Mouse (Mus musculus) stomach, adult 2 months (tissue): Measurements from ENCODE around the gene Ift20. TPM values are rescaled to one million over a fixed set of nuclear protein-coding genes. Genes with fewer than 3 reads are reported as not detected.

ENCODE experiments used
- polyA plus RNA-seq: library from polyadenylated mRNA; depleted of rRNA; stranded (reverse); fragments of >200 nt; gene quantifications from 2 replicates; pipeline ENCODE4 v1.2.3, GENCODE M21; 2012; rRNA removed

The Ift20 gene
- polyA plus RNA-seq = 53.2 and 57.5 TPM in 2 replicates

GRCm38 (mm10) chr11:78536080-78536689 is at the start of gene Ift20, which contains the start of gene Tnfaip1:
Ift20 (plus strand) TSS chr11:78536361.
Tnfaip1 (minus strand) TSS chr11:78536332.

GRCm38 (mm10) chr11:78497544-78498522 is 38.3 kb upstream of the Ift20 start, which contains the start of gene Sarm1:
Sarm1 (minus strand) TSS chr11:78497754.

GRCm38 (mm10) chr11:78499004-78499403 is 37.2 kb upstream of the Ift20 start, which contains the start of gene Vtn:
Vtn (plus strand) TSS chr11:78499091.

GRCm38 (mm10) chr11:78502909-78503650 is 33.1 kb upstream of the Ift20 start, which contains the start of gene Sebox:
Sebox (plus strand) TSS chr11:78503447.

GRCm38 (mm10) chr11:78512025-78512957 is 23.9 kb upstream of the Ift20 start, which contains the start of the genes Tmem199 and Poldip2:
Tmem199 (minus strand) TSS chr11:78512172.
Poldip2 (plus strand) TSS chr11:78512193.

GRCm38 (mm10) chr11:78550168-78551058 is 14.3 kb downstream of the Ift20 start, which contains the start of gene Tmem97:
Tmem97 (minus strand) TSS chr11:78550777.

Other genes with a start within 250 kb of the Ift20 start
- gene BC030499, start 245.5 kb upstream of the Ift20 start, polyA plus RNA-seq = 0.06 TPM in 2 replicates
- 2.4 and 4.1 TPM in 2 replicates for gene Spag5, start 234.8 kb upstream of the Ift20 start, polyA plus RNA-seq
- 5.7 and 6.7 TPM in 2 replicates for gene Aldoc, start 213.4 kb upstream of the Ift20 start, polyA plus RNA-seq
- gene Pigs, start 207.9 kb upstream of the Ift20 start, polyA plus RNA-seq = 35.8 and 40.6 TPM in 2 replicates
- 13.9 and 17.0 TPM in 2 replicates for gene Unc119, start 192.9 kb upstream of the Ift20 start, polyA plus RNA-seq
- 1.5 and 1.9 TPM in 2 replicates for gene Foxn1, start 149.8 kb upstream of the Ift20 start, polyA plus RNA-seq
- gene Slc13a2, start 114.1 kb upstream of the Ift20 start, polyA plus RNA-seq = 0.03 TPM in 2 replicates
- 11.8 and 16.8 TPM in 2 replicates for gene Slc46a1, start 70.7 kb upstream of the Ift20 start, polyA plus RNA-seq
- 0.52 and 0.53 TPM in 2 replicates for gene Sarm1, start 38.6 kb upstream of the Ift20 start, polyA plus RNA-seq
- gene Vtn, start 37.3 kb upstream of the Ift20 start, polyA plus RNA-seq = 8.3 and 11.7 TPM in 2 replicates
- 0.12 TPM in 1 of 2 replicates, not detected in the other for gene Sebox, start 32.9 kb upstream of the Ift20 start, polyA plus RNA-seq
- gene Tmem199, start 24.2 kb upstream of the Ift20 start, polyA plus RNA-seq = 2.5 and 3.6 TPM in 2 replicates
- 20.2 and 26.0 TPM in 2 replicates for gene Poldip2, start 24.2 kb upstream of the Ift20 start, polyA plus RNA-seq
- gene Tnfaip1, start within 50 bp of the Ift20 start, polyA plus RNA-seq = 13.3 and 15.2 TPM in 2 replicates
- 21.2 and 26.4 TPM in 2 replicates for gene Tmem97, start 14.4 kb downstream of the Ift20 start, polyA plus RNA-seq
- gene Nlk, start 161.0 kb downstream of the Ift20 start, polyA plus RNA-seq = 6.6 and 7.6 TPM in 2 replicates
- gene Ccnq, start 215.4 kb downstream of the Ift20 start, polyA plus RNA-seq = 21.8 and 27.0 TPM in 2 replicates